Mouse (Mus musculus): ENCODE results near the gene Hsd17b14. TPM values are rescaled to one million over a fixed set of nuclear protein-coding genes. Genes with fewer than 3 reads are reported as not detected.

The Hsd17b14 gene
- polyA plus RNA-seq, 1 experiment from 2014 or later = 0.92 TPM

GRCm38 (mm10) chr7:45574472-45575379 lies 20.0 kb downstream of the Hsd17b14 start:
- Histone ChIP-seq H3K4me3 (no peak overlapping the region), H3K36me3 (replicated peaks) (peaks cover 44% of the 10 kb centered on the region), H3K4me1 (peaks cover 29% of the 10 kb centered on the region), H3K27me3 (replicated peaks; ENCODE audit: low read depth, poor library complexity, severe bottlenecking) (no peaks in the 10 kb centered on the region), H3K27ac (replicated peaks) (no peak overlapping the region; the same call in 1 of the 2 replicates), H3K9me3 (no peaks in the 10 kb centered on the region)
- no peak for DNase-seq (ENCODE audit: low spot score)
- WGBS = 86% methylated on average over 15 of the region's 15 CpGs

DNA sequence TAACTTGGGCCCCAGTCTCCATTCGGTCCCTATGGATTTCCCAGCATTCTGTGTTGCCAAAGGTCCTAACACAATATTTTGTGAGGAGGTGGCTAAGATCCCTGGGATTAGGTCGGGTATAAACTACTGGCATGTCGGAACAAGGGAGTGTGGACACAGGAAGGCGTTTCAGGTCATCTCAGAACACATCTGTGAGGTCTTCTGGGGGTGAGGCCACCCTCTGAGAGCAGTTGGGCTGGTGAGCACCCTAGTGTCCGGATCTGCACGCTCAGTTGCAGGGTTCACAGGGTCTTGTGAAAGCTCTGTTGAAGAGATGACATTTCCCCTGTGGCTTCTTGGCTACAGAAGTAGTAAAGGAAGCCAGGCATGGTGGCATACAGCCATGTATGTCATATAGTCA lies 31.2 kb downstream of the Hsd17b14 start:
- 90% methylated on average over 6 of the region's 6 CpGs for WGBS
- Histone ChIP-seq H3K9me3 (no peaks in the 10 kb centered on the region), H3K27me3 (replicated peaks; ENCODE audit: low read depth, poor library complexity, severe bottlenecking) (no peaks in the 10 kb centered on the region), H3K36me3 (replicated peaks) (peaks cover 53% of the 10 kb centered on the region), H3K27ac (replicated peaks) (no peak overlapping the region), H3K4me1 (peaks cover 11% of the 10 kb centered on the region; the same call in 1 of the 2 replicates), H3K4me3 (no peak overlapping the region)
- no peak for DNase-seq (ENCODE audit: low spot score)

GRCm38 (mm10) chr7:45587631-45588592 lies 33.2 kb downstream of the Hsd17b14 start:
- 94% methylated on average over 23 of the region's 23 CpGs for WGBS
- Histone ChIP-seq H3K27ac (replicated peaks) (no peak overlapping the region), H3K4me1 (peaks cover 11% of the 10 kb centered on the region; the same call in 1 of the 2 replicates), H3K27me3 (replicated peaks; ENCODE audit: low read depth, poor library complexity, severe bottlenecking) (no peaks in the 10 kb centered on the region), H3K4me3 (no peak overlapping the region), H3K36me3 (replicated peaks) (peaks cover 45% of the 10 kb centered on the region), H3K9me3 (no peaks in the 10 kb centered on the region)
- no peak for DNase-seq (ENCODE audit: low spot score)

DNA sequence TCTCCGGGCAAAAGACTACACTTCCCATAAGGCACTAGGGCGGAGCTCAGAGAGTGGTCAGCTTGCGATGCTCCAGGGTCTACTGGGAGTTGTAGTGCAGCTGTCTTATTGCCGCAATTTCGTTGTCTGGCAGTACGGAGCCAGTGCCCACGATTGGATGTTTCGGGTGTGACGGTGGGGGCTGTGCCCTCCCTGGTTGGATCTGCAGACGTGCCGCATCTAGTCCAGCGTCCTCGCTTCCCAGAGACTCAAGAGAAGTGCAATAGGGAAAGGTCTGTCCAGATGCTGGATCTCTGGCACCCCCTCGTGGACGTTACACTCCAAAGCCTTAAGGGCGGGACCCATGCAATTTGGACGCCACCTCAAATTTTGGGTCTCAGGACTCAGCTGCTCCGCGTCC lies 34.5 kb downstream of the Hsd17b14 start:
- H3K4me1 ChIP-seq = peaks cover 11% of the 10 kb centered on the region; the same call in 1 of the 2 replicates
- 7% methylated on average over 19 of the region's 19 CpGs for WGBS
- H3K27me3 ChIP-seq (replicated peaks; ENCODE audit: low read depth, poor library complexity, severe bottlenecking) = no peaks in the 10 kb centered on the region
- H3K4me3 ChIP-seq = peak overlapping the region; percentile 53
- H3K9me3 ChIP-seq = no peaks in the 10 kb centered on the region
- DNase-seq (ENCODE audit: low spot score) = peak; percentile 93
- peak overlapping the region; percentile 57 for H3K27ac ChIP-seq (replicated peaks)
- H3K36me3 ChIP-seq (replicated peaks) = peaks cover 39% of the 10 kb centered on the region

DNA sequence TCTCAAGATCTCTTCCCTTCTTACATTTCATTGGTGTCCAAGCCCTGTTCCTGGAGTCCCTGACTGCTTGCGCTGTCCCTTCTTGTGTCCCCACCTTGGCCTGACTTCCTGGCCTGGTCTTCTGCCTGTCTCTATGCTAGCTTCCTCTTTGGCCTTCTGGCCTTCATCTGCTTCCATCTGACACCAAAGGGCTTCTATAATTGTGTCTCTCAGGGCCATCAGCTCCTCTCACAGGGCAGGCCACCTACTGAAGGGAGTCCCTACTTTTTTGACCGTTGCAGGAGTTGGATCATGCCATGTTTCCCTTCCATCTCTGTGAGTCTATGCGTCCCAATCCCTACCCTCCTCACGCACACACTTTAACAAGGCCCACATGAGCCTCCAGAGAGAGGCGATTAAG lies 35.2 kb downstream of the Hsd17b14 start:
- Histone ChIP-seq H3K27ac (replicated peaks) (no peak overlapping the region), H3K36me3 (replicated peaks) (peaks cover 35% of the 10 kb centered on the region), H3K4me1 (peaks cover 11% of the 10 kb centered on the region; the same call in 1 of the 2 replicates), H3K4me3 (no peak overlapping the region), H3K9me3 (no peaks in the 10 kb centered on the region), H3K27me3 (replicated peaks; ENCODE audit: low read depth, poor library complexity, severe bottlenecking) (no peaks in the 10 kb centered on the region)
- 92% methylated on average over 5 of the region's 5 CpGs for WGBS
- no peak for DNase-seq (ENCODE audit: low spot score)

DNA sequence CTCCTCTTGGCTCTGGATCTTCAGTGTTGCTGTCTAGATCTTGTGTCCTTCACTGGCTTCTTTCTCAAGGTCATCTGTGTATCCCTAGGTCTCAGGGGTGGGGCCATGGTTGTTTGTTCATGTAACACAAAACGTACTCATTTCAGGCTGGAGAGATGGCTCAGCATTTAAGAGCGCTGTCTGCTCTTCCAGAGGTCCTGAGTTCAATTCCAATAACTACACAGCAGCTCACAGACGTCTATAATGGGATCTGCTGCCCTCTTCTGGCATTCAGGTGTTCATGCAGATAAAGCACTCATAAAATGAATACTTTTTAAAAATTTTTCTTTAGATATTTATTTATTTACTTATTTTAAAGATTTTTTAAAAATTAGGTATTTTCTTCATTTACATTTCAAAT lies 36.2 kb downstream of the Hsd17b14 start:
- Histone ChIP-seq H3K4me3 (no peak overlapping the region), H3K27ac (replicated peaks) (no peak overlapping the region), H3K27me3 (replicated peaks; ENCODE audit: low read depth, poor library complexity, severe bottlenecking) (no peaks in the 10 kb centered on the region), H3K36me3 (replicated peaks) (peaks cover 25% of the 10 kb centered on the region), H3K9me3 (no peaks in the 10 kb centered on the region), H3K4me1 (peaks cover 11% of the 10 kb centered on the region; the same call in 1 of the 2 replicates)
- 65% methylated on average over 3 of the region's 3 CpGs for WGBS
- DNase-seq (ENCODE audit: low spot score) = no peak

DNA sequence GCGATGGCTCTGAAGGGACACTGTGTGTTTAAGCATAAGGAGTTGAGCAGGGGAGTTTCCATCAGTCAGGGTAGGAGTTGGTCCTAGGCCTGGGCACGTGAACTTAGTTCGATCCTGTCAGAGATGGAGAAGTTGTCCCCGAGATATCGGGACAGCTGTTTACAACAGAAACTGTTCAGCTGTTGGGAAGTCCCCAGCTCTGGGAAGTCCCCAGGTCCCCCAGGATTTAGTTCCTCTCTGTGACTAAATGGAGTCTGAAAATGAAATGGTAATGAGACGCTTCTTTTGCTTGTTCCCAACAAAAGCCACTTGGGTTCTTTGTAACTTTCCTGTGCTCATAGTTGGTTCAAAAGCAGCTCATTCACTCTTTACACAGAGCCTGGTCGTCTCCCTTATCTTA lies 37.2 kb downstream of the Hsd17b14 start:
- Histone ChIP-seq H3K27ac (replicated peaks) (no peak overlapping the region), H3K4me1 (peaks cover 11% of the 10 kb centered on the region; the same call in 1 of the 2 replicates), H3K4me3 (no peak overlapping the region), H3K9me3 (no peaks in the 10 kb centered on the region), H3K27me3 (replicated peaks; ENCODE audit: low read depth, poor library complexity, severe bottlenecking) (no peaks in the 10 kb centered on the region), H3K36me3 (replicated peaks) (peaks cover 15% of the 10 kb centered on the region)
- DNase-seq (ENCODE audit: low spot score) = no peak
- 84% methylated on average over 7 of the region's 7 CpGs for WGBS

DNA sequence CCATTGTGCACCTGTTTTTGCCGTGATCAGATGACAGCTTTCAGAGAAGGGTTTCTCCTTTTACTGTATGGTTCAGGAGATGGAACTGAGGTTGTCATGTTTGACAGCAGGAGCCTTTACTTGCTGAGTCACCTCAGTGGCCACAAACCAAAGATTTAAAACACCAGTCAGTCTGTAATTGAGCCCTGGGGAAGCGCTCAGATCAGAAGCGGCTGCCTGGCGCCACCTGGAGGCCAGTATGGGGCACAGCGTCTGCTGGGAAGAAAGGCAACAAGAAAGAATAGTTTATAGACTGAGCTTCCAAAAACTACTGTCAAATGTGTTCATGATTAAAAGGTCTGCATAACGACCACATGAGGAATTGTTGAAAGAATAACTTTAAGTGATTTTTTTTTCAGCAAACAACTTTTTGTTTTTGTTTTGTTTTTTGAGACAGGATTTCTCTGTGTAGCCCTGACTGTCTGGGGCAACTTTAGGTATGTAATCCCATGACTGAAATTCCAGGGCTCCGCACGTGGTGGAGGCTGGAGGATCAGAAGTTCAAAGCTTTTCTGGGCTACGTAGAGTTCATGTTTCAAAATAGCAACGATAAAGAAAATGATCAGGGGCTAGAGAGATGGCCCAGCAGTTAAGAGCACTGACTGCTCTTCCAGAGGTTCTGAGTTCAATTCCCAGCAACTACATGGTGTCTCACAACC lies 38.6 kb downstream of the Hsd17b14 start:
- peaks cover 11% of the 10 kb centered on the region; the same call in 1 of the 2 replicates for H3K4me1 ChIP-seq
- H3K4me3 ChIP-seq = no peak overlapping the region
- H3K36me3 ChIP-seq (replicated peaks) = peaks cover under 1% of the 10 kb centered on the region
- no peak overlapping the region for H3K27ac ChIP-seq (replicated peaks)
- no peaks in the 10 kb centered on the region for H3K27me3 ChIP-seq (replicated peaks; ENCODE audit: low read depth, poor library complexity, severe bottlenecking)
- DNase-seq (ENCODE audit: low spot score) = peak; percentile 80
- no peaks in the 10 kb centered on the region for H3K9me3 ChIP-seq
- WGBS = 23% methylated on average over 10 of the region's 10 CpGs

- no peaks in the 10 kb centered on the region for H3K27me3 ChIP-seq (replicated peaks; ENCODE audit: low read depth, poor library complexity, severe bottlenecking)
- no peak overlapping the region for H3K27ac ChIP-seq (replicated peaks)
- no peak overlapping the region for H3K4me3 ChIP-seq
- no peaks in the 10 kb centered on the region for H3K9me3 ChIP-seq
- no peaks in the 10 kb centered on the region for H3K36me3 ChIP-seq (replicated peaks)
- 81% methylated on average over 4 of the region's 4 CpGs for WGBS
- no peak for DNase-seq (ENCODE audit: low spot score)
- peaks cover 10% of the 10 kb centered on the region for H3K4me1 ChIP-seq
Observed at GRCm38 (mm10) chr7:45595176-45595575, 40.5 kb downstream of the Hsd17b14 start.

DNA sequence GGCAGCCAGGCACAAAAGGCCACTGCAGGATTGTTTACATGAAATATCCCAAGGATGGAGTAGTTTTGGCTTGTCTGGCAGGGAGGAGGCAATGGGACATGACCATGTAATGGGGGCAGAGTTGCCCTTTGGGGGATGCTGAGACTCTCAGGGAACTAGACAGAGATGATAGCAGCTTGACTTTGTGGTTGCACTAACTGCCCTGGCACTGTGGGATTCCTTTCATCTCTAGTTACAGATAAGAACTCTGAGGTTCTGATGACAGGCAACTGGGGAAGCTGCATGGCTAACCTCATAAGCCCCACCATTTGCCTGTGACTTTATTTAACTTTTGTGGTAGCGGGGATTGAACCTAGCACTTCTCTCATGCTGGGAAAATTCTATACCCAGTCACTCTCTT lies 41.4 kb downstream of the Hsd17b14 start:
- Histone ChIP-seq H3K36me3 (replicated peaks) (no peaks in the 10 kb centered on the region), H3K27ac (replicated peaks) (no peak overlapping the region), H3K4me1 (peaks cover 10% of the 10 kb centered on the region), H3K4me3 (no peak overlapping the region), H3K27me3 (replicated peaks; ENCODE audit: low read depth, poor library complexity, severe bottlenecking) (no peaks in the 10 kb centered on the region), H3K9me3 (no peaks in the 10 kb centered on the region)
- no peak for DNase-seq (ENCODE audit: low spot score)
- 87% methylated on average over 1 of the region's 1 CpGs for WGBS

DNA sequence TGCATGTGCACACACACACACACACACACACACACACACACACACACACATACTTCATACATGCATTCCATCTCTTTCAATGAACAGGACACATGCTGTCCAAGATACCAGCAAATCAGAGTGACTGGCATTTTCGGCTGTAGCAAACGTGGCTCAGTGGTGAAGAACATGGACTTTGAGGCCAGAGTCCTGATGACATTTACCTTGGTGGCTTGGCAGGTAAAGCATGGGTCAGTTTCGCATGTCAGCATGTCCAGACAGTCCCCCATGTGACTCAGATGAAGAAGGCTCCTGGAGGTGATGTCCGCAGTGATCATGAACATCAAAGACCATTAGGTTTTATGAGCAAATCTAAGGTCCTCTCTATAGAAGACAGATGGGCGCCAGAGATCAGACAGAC lies 42.3 kb downstream of the Hsd17b14 start:
- 85% methylated on average over 5 of the region's 5 CpGs for WGBS
- Histone ChIP-seq H3K4me1 (peaks cover 10% of the 10 kb centered on the region), H3K9me3 (no peaks in the 10 kb centered on the region), H3K27ac (replicated peaks) (no peak overlapping the region), H3K27me3 (replicated peaks; ENCODE audit: low read depth, poor library complexity, severe bottlenecking) (no peaks in the 10 kb centered on the region), H3K36me3 (replicated peaks) (no peaks in the 10 kb centered on the region), H3K4me3 (no peak overlapping the region)
- no peak for DNase-seq (ENCODE audit: low spot score)

GRCm38 (mm10) chr7:45597527-45597926 lies 42.8 kb downstream of the Hsd17b14 start:
- Histone ChIP-seq H3K4me3 (no peak overlapping the region), H3K27me3 (replicated peaks; ENCODE audit: low read depth, poor library complexity, severe bottlenecking) (no peaks in the 10 kb centered on the region), H3K4me1 (peaks cover 10% of the 10 kb centered on the region), H3K36me3 (replicated peaks) (no peaks in the 10 kb centered on the region), H3K27ac (replicated peaks) (no peak overlapping the region), H3K9me3 (no peaks in the 10 kb centered on the region)
- no peak for DNase-seq (ENCODE audit: low spot score)
- 93% methylated on average over 6 of the region's 6 CpGs for WGBS
